ENCODE assay signal across 13 mouse cellular contexts in genomic region chr14:87619368-87620035, GRCm38 (mm10).
A peak's percentile ranks its signal among the peaks of the same experiment; 100 is the strongest.
DNase-seq lines count a peak whose midpoint lies in the region; ATAC-seq lines count a peak whose summit lies in the region.
"Had no signal": no experiment of that assay in that cellular context is flagged by ENCODE, and none has a peak within 500 bp of the region (broad histone marks: within the 10 kb centered on the region; RNA-seq: fewer than 3 reads in every experiment).

No protein-coding gene starts in this region.

- no peak overlapping the region for H3K27ac ChIP-seq in kidney, embryonic 14.5 days (ENCODE audit: low read depth, low read length)
- no peak overlapping the region for H3K27ac ChIP-seq in embryonic facial prominence, embryonic 14.5 days (replicated peaks; ENCODE audit: low read depth, low read length)
- H3K27ac ChIP-seq in limb, embryonic 12.5 days = no peak overlapping the region
- no peak overlapping the region for H3K27ac ChIP-seq in liver, embryonic 12.5 days
- H3K27ac ChIP-seq: embryonic facial prominence, embryonic 13.5 days; stomach, postnatal 0 days had no signal

- H3K9ac ChIP-seq in kidney, embryonic 14.5 days (ENCODE audit: low read depth, low read length) = no peak overlapping the region
- no peak overlapping the region for H3K9ac ChIP-seq in embryonic facial prominence, embryonic 14.5 days (ENCODE audit: low read depth, low read length)
- H3K9ac ChIP-seq in limb, embryonic 12.5 days (replicated peaks) = no peak overlapping the region
- H3K9ac ChIP-seq in liver, embryonic 12.5 days = no peak overlapping the region
- H3K9ac ChIP-seq: embryonic facial prominence, embryonic 13.5 days had no signal

- no peak overlapping the region for H3K4me2 ChIP-seq in kidney, embryonic 14.5 days (replicated peaks; ENCODE audit: low read depth, low read length)
- H3K4me2 ChIP-seq in embryonic facial prominence, embryonic 14.5 days (ENCODE audit: low read depth, low read length) = no peak overlapping the region
- no peak overlapping the region for H3K4me2 ChIP-seq in limb, embryonic 12.5 days
- H3K4me2 ChIP-seq in liver, embryonic 12.5 days = no peak overlapping the region
- H3K4me2 ChIP-seq: embryonic facial prominence, embryonic 13.5 days; liver, embryonic 11.5 days had no signal

- no peak for ATAC-seq in kidney, embryonic 14.5 days (ENCODE audit: low FRiP score, low TSS enrichment)
- peak; percentile 63; the same call in 1 of the 2 replicates for ATAC-seq in embryonic facial prominence, embryonic 14.5 days (ENCODE audit: low read depth)
- peak; percentile 73; the same call in 1 of the 2 replicates for ATAC-seq in limb, embryonic 12.5 days (ENCODE audit: insufficient number of reproducible peaks, insufficient read depth, low FRiP score, low TSS enrichment, low read depth)
- ATAC-seq in liver, embryonic 12.5 days = no peak

- H3K4me3 ChIP-seq in kidney, embryonic 14.5 days (ENCODE audit: low read length) = no peak overlapping the region
- no peak overlapping the region for H3K4me3 ChIP-seq in embryonic facial prominence, embryonic 14.5 days (ENCODE audit: low read depth, low read length)
- no peak overlapping the region for H3K4me3 ChIP-seq in limb, embryonic 12.5 days (replicated peaks)
- H3K4me3 ChIP-seq in liver, embryonic 12.5 days = no peak overlapping the region
- H3K4me3 ChIP-seq: embryonic facial prominence, embryonic 13.5 days had no signal

- DNase-seq in kidney, adult 8-10 months = peak; percentile 2 to 4
- DNase-seq in brain, adult 2 months (ENCODE audit: low read depth, low spot score) = peak; percentile 17
- peak; percentile 45 for DNase-seq in embryonic facial prominence, embryonic 14.5 days (ENCODE audit: low spot score)
- DNase-seq in right cerebral cortex, postnatal 14 days = no peak
- DNase-seq in frontal cortex, postnatal 36 days (ENCODE audit: low spot score in 2 of 2) = no peak
- DNase-seq: lung, postnatal 4 days had no signal

- H3K4me1 ChIP-seq in kidney, embryonic 14.5 days (ENCODE audit: control insufficient read depth, insufficient read depth, low read length) = no peaks in the 10 kb centered on the region
- H3K4me1 ChIP-seq in embryonic facial prominence, embryonic 14.5 days (ENCODE audit: control insufficient read depth, insufficient read depth, low read length) = no peaks in the 10 kb centered on the region
- H3K4me1 ChIP-seq in limb, embryonic 12.5 days (replicated peaks) = peaks cover 8% of the 10 kb centered on the region; the same call in 1 of the 2 replicates
- no peaks in the 10 kb centered on the region for H3K4me1 ChIP-seq in liver, embryonic 12.5 days
- H3K4me1 ChIP-seq: embryonic facial prominence, embryonic 13.5 days had no signal

- H3K36me3 ChIP-seq in kidney, embryonic 14.5 days (ENCODE audit: control insufficient read depth, insufficient read depth, low read length) = no peaks in the 10 kb centered on the region
- no peaks in the 10 kb centered on the region for H3K36me3 ChIP-seq in embryonic facial prominence, embryonic 14.5 days (ENCODE audit: control insufficient read depth, insufficient read depth, low read length)
- no peaks in the 10 kb centered on the region for H3K36me3 ChIP-seq in limb, embryonic 12.5 days
- no peaks in the 10 kb centered on the region for H3K36me3 ChIP-seq in liver, embryonic 12.5 days
- H3K36me3 ChIP-seq: embryonic facial prominence, embryonic 13.5 days had no signal

- H3K9me3 ChIP-seq in kidney, embryonic 14.5 days (ENCODE audit: control insufficient read depth, low read length) = no peaks in the 10 kb centered on the region
- no peaks in the 10 kb centered on the region for H3K9me3 ChIP-seq in embryonic facial prominence, embryonic 14.5 days (ENCODE audit: control insufficient read depth, low read length)
- no peaks in the 10 kb centered on the region for H3K9me3 ChIP-seq in limb, embryonic 12.5 days
- no peaks in the 10 kb centered on the region for H3K9me3 ChIP-seq in liver, embryonic 12.5 days (replicated peaks)
- H3K9me3 ChIP-seq: embryonic facial prominence, embryonic 13.5 days had no signal

- H3K27me3 ChIP-seq in kidney, embryonic 14.5 days (ENCODE audit: control insufficient read depth, insufficient read depth, low read length) = no peaks in the 10 kb centered on the region
- H3K27me3 ChIP-seq in embryonic facial prominence, embryonic 14.5 days (replicated peaks; ENCODE audit: control insufficient read depth, insufficient read depth, low read length) = no peaks in the 10 kb centered on the region
- no peaks in the 10 kb centered on the region for H3K27me3 ChIP-seq in limb, embryonic 12.5 days
- H3K27me3 ChIP-seq in liver, embryonic 12.5 days (replicated peaks) = no peaks in the 10 kb centered on the region
- H3K27me3 ChIP-seq: CH12.LX; embryonic facial prominence, embryonic 13.5 days had no signal

- WGBS in kidney, embryonic 14.5 days = 48% methylated on average over 5 of the region's 5 CpGs
- 48% methylated on average over 5 of the region's 5 CpGs for WGBS in embryonic facial prominence, embryonic 14.5 days
- 32% methylated on average over 5 of the region's 5 CpGs for WGBS in limb, embryonic 12.5 days
- WGBS in liver, embryonic 12.5 days (ENCODE audit: insufficient replicate concordance) = 59% methylated on average over 5 of the region's 5 CpGs

Comparison
In these comparisons a context has a peak if more than half of its experiments do, and no peak if none do; other contexts are left out.
1. DNase-seq: peak in kidney, adult 8-10 months (2 of 2), brain, adult 2 months (single experiment) and embryonic facial prominence, embryonic 14.5 days (single experiment); none in right cerebral cortex, postnatal 14 days (single experiment) and frontal cortex, postnatal 36 days (0 of 2).
2. ATAC-seq: peak in embryonic facial prominence, embryonic 14.5 days (single experiment) and limb, embryonic 12.5 days (single experiment); none in kidney, embryonic 14.5 days (single experiment) and liver, embryonic 12.5 days (single experiment).